Mouse (Mus musculus): Measurements from ENCODE around the gene Creld1.

Gene Creld1

DNA sequence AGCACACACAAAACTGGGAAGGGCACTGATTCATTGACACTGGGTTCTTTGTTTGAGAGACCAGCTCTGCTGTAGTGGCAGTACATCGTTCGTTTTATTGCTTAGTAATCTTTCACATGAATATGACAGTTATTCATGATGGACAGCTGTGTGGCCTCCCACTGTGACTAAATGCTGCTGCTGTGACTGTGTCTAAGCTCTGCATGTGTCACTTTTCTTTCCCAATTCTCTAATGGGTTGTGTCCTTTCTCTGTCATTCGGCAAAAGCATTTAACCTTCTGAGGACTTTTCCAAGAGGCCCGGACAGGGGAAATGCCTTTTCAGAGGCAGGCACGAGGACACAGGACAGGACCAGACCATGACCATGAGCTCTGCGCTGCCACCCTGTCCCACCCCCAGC is 30.8 kb downstream of the Creld1 start:
- no peak for DNase-seq

DNA sequence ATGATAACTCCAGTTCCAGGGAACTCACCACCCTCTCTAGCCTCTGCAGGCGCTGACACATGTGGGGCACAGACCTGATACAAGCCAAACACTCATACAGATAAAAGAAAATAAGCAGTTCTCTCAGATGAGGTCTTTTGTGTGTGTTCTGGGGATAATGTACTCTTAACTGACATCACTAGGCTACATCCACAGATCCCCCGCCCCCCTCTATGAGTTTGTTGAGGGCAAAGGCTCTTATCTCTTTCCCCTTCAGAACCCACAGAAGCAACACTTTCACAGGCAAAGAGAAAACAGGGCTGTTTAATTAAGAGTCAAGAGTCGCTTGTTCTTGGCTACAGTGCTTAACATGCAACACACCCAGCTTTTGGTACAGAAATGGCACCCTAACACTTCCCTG is 31.5 kb downstream of the Creld1 start:
- no peak for DNase-seq

DNA sequence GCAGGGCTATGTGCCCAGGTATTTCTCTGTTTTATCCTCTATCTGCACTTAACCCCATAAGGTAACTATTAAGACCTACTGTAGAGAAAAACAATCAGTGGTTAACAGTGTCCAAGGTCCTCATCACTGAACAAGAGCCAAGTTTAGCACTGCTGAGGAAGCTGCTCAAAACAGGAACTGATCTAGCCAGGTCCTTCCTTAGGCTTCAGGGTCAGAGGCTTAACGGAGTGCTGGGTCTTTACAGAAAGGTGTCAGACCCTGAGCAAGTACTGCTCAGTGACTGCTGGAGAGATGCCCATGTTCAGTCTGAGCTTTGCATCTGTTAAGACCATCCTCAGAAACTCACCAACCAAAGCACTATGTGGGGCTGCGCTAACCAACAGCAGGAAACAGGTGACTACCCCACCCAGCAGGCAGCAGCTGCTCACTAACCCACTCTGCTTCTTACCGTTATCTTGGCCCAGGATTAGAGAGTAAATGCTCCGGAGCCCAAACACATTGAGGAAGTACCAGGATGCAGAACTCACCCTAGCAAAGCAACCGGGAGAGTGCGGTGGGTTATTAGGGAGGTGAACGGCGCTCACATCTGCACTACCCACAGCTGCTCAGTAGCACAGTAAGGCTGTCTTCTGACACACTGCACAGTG is 34.5 kb downstream of the Creld1 start:
- no peak for DNase-seq

DNA sequence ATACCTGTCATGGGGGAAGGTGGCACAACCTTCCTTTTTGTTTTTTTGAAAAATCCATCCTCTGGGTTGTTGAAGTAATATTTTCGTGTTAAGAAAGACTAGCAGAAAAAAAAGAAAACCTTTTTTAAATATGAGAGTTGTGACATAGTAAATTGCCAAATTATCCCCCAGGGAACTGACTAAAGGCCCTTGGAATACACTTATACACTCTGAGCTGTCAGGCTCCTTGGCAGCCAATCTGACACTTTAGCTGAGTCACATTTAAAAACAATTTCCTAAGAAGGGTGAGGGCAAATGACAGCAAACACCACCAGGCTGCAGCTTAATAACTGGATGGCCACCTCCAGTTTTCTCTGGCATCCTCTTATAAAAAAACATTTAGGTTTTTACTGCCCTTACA is 39.2 kb downstream of the Creld1 start:
- no peak for DNase-seq

DNA sequence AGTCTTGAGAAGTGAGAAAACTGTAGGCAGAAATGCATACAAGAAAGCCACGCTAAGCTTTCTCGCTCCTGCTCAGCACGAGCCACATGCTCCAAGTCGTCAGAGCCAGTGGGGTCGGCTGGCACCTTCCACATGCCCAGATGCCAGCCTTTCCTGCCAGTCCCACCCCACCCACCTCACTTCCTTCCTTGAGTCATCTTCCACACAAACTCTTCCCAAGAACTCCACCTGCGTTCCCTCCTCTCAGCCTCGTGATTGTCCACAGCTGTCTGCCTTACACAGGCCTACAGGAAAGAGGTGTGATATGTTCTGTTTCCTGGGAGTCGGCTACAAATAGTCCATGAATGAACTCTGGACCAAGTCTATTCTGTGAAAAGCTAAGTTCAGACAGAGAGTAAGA is 40.3 kb downstream of the Creld1 start:
- DNase-seq, result no peak

DNA sequence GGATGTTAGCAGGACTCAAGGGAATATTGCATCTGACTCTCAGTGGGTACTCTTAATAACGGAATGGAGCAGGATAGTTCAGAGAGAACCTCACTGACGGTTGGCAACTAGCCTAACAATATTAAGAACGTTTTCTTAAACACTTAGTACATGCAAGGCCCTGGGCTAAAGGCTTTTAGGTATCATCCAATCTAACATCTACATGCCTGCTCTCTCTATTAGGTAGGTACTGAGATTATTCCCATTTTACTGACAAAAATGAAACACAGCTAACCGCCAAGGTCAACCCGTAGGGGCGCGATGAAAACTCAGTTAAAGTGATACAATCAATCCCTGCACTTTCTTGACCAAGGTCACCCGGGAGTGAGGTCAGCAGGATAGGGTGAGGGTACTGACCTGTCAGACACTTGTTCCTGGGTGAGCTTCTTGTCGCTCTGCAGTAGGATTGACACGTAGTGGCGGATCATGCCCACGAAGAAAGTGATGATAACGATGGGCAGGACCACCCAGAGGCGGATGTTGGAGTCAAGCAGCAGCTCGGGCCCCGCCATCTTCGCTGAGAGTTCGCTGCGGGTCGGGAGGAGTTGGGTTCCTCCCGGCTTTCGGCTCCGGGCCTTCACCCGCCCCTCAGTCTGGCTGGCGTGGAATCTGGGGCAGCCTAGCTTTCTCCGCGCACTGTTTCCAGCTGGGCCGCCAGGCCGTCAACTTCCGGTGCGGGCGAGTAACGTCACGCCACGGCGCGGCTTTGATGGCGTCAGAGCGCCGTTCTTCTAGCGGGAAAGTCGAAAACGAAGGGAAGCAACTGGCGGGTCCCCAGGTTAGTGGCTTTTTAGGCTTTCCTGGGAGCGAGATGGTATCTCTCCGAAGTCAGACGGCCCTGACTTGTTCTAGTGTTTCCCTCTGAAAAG is 48.1 kb downstream of the Creld1 start, which contains the start of the genes Emc3 and Fancd2:
Gene Emc3 (minus strand): TSS at position 721 of the 908 bp plus-strand sequence.
Gene Fancd2 (plus strand): TSS at position 751 of the 908 bp plus-strand sequence.
- DNase-seq, result peak; percentile 95

DNA sequence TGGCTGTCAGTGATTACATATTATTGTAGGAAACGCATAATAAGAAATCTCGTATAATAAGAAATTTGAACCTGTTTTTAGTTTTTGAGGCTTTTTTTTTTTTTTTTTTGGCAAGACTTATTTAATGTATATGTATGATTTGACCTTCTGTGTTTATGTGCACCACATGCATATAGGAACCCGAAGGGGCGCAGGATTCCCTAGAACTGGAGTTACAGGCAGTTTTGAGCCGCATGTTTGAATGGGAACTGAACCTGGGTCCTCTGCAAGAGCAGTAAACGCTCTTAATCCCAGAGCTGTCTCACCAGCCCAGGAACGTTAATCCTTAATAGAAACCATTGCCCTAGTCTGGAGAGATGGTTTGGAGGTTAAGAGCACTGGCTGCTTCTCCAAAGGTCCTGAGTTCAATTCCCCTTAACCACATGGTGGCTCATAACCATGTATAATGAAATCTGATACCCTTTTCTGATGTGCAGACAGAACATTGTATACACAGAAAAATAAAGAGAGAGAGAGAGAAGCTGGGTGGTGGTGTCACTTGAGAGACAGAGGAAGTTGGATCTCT is 48.8 kb downstream of the Creld1 start:
- peak; percentile 11 for DNase-seq

DNA sequence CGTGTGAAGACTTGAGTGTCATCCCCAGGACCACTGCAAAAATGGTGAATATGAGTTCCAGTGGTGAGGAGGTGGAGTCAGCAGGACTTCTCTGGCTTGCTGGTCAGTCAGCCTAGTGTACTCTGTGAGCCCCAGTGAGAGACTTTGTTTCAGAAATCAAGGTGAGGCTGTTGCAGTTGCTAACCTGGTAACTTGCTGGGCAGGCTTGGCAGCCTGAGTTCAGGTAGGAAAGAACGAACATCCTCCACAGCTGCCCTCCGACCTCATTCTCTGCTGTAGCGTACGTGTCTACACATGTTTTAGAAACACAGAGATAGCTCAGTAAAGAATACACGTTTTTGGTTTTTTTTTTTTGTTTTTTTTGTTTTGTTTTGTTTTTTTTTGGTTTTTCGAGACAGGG is 51.8 kb downstream of the Creld1 start:
- DNase-seq, result no peak

DNA sequence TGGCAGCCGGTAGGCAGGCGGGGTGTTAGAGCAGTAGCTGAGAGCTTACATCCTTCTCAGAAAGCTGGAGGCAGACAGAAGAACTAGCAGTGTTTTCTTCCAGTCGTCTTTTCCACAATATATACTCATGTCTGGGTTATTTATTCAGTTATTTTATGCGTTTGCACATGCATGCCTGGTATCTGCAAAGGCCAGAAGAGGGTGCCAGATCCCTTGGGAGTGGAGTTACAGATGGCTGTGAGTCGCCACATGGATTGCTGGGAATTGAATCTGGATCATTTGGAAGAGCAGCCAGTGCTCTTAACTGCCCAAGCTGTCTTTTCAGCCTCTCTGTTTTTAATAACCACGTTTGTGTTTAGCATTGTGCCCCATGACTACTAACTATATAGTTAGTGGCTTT is 58.5 kb downstream of the Creld1 start:
- DNase-seq, result no peak

All from kidney, postnatal 10 days (tissue).